Mouse (Mus musculus) intestine, embryonic 14.5 days (tissue): Measurements from ENCODE around the gene Tbck. TPM values are rescaled to one million over a fixed set of nuclear protein-coding genes. Genes with fewer than 3 reads are reported as not detected.

Experiments used
- ATAC-seq: fragments of 200-750 bp; cut with Nextera tagmentation; replicated peaks from 2 replicates; pipeline ENCODE4 v1.8.0; 2017; ENCODE audit warnings: low read depth, moderate number of reproducible peaks, moderate TSS enrichment, moderate library complexity; ENCODE audit not compliant: low FRiP score, low TSS enrichment
- DNase-seq: peaks from one replicate; pipeline ENCODE4 v3.0.0-alpha.2; 2018; ENCODE audit warnings: low spot score
- H3K27ac ChIP-seq: fragments of 300-500 bp; sonication (generic); 2 replicates; pipeline ENCODE4 v1.5.1; 2014; ENCODE audit warnings: low read depth, mild to moderate bottlenecking, control low read depth
- H3K27me3 ChIP-seq: fragments of 300-500 bp; sonication (generic); replicated peaks from 2 replicates; pipeline ENCODE4 v1.6.1; 2014; ENCODE audit warnings: low read length, control low read depth; ENCODE audit not compliant: control insufficient read depth, insufficient read depth
- H3K36me3 ChIP-seq: fragments of 300-500 bp; sonication (generic); 2 replicates; pipeline ENCODE4 v1.6.1; 2014; ENCODE audit warnings: low read length, control low read depth; ENCODE audit not compliant: control insufficient read depth, insufficient read depth
- H3K4me1 ChIP-seq: fragments of 300-500 bp; sonication (generic); replicated peaks from 2 replicates; pipeline ENCODE4 v1.6.1; 2014; ENCODE audit warnings: low read length, control low read depth, mixed read lengths; ENCODE audit not compliant: control insufficient read depth, insufficient read depth
- H3K4me2 ChIP-seq: fragments of 300-500 bp; sonication (generic); 2 replicates; pipeline ENCODE4 v1.6.1; 2014; ENCODE audit warnings: low read length
- H3K4me3 ChIP-seq: fragments of 300-500 bp; sonication (generic); 2 replicates; pipeline ENCODE4 v1.5.1; 2014; ENCODE audit warnings: low read depth, low read length, control low read depth, mixed read lengths
- H3K9ac ChIP-seq: fragments of 300-500 bp; sonication (generic); 2 replicates; pipeline ENCODE4 v1.6.1; 2014; ENCODE audit warnings: mild to moderate bottlenecking, low read length
- H3K9me3 ChIP-seq: fragments of 300-500 bp; sonication (generic); 2 replicates; pipeline ENCODE4 v1.6.1; 2016; ENCODE audit warnings: low read length, control low read depth; ENCODE audit not compliant: control insufficient read depth
- WGBS: fragments of 180-500 bp; shearing (Covaris S2); extraction: QIAGEN DNeasy Blood & Tissue Kit; methylation state at CpG from one replicate; pipeline ENCODE4 v1.1.7; 2014; 5-methylcytosine and 5-hydroxymethylcytosine counted together
- polyA plus RNA-seq: library from polyadenylated mRNA; unstranded; fragments of >200 nt; fragmentation: Nextera tagmentation; extraction: Ambion mirVana; gene quantifications from 2 replicates; pipeline ENCODE4 v1.2.1, GENCODE M21; 2014

Tbck gene
- polyA plus RNA-seq, 1 experiment from 2014 or later, result 17.6 TPM

DNA sequence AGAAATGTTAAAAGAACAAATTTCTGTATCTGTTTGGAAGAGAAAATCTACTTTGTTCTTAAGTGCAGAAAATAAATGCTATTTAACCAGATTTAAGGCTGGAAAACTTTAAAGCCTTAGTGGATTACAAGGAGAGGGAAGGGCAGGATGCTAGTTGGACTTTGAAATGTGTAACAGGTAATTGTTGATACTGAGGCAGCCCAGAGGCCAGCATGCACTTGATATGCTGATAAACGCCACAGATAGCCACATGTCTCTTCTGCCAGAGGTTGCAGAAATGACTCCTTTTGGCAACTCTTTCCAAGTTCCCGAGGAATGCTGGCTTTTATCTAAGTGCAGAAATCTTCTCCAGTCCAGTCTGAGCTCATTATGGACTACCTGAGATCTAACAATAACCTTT is 6.5 kb upstream of the Tbck start:
- Histone ChIP-seq H3K27ac (no peak overlapping the region), H3K9me3 (no peaks in the 10 kb centered on the region), H3K36me3 (peaks cover 33% of the 10 kb centered on the region), H3K9ac (no peak overlapping the region), H3K4me2 (no peak overlapping the region), H3K4me3 (no peak overlapping the region), H3K4me1 (0 out of 2 replicates have a peak, but pooled peaks cover 1% of the 10 kb centered on the region), H3K27me3 (no peaks in the 10 kb centered on the region)
- no peak for ATAC-seq
- WGBS, result 85% methylated on average over 2 of the region's 2 CpGs
- DNase-seq, result no peak

DNA sequence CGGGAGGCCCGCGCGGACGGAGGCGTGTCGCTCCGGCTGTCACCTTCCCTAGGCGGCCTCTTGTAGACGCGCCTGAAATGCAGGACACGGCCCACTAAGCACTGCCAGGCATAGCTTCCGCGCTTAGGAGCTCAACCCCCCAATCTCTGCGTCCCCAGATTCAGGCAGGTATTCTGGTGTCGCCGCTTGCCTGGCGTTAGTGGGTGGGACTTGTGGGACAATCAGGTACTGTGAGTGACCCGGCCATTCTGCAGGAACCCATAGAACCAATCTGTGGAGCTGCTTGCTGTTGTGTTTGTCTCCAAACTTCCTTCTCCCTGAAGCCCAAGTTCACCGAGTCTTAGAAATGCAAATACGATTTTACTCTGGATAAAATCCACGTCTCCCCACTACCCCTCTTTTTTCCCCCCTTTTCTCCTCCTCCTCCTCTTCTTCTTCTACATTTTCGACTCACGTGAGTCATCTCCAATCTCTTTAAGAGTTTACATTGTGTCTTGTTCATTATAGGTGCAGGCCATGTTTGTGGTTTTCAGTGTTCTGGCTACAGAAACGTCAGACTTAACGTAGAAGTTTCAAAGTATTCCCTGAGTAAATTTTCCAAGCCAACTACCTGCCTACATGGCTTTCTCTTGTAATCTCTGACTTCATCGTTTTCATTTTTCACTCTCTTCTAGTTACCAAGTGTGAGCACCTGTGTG is 436 bp downstream of the Tbck start, which contains the start of gene Aimp1:
TSS of gene Aimp1 (minus strand) at position 140 of the 698 bp plus-strand sequence.
- peak within 1 kb of the TSS; percentile 62 for H3K4me2 ChIP-seq
- H3K9me3 ChIP-seq, result no peaks in the 10 kb centered on the region
- no peak for DNase-seq
- WGBS, result 2% methylated on average over 27 of the region's 27 CpGs
- peak within 1 kb of the TSS; percentile 96 for H3K27ac ChIP-seq
- peaks cover 21% of the 10 kb centered on the region for H3K36me3 ChIP-seq
- no peaks in the 10 kb centered on the region for H3K27me3 ChIP-seq
- H3K4me3 ChIP-seq, result peak within 1 kb of the TSS; percentile 88
- peak within 1 kb of the TSS; percentile 99 for H3K9ac ChIP-seq
- ATAC-seq, result no peak
- H3K4me1 ChIP-seq, result peaks cover 11% of the 10 kb centered on the region

DNA sequence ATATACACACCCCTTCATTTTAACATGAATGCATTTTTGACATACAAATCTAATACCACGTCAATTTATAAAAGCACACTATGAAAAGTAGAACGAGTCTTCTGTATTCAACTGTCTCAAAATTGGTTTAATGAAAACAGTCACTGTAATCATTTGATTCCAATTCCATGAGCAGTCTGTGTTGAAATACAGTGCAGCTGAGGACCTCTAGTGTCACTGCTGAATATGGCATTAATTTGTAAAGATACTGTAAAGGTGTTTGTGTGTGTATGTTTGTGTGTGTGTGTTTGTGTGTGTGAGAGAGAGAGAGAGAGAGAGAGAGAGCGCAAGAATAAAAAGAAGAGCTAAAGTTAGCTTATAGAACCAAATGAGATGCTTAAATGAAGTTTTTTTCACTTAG is 17.4 kb downstream of the Tbck start:
- WGBS, result 74% methylated on average over 3 of the region's 3 CpGs
- no peaks in the 10 kb centered on the region for H3K9me3 ChIP-seq
- no peak overlapping the region for H3K27ac ChIP-seq
- DNase-seq, result no peak
- no peak overlapping the region for H3K4me2 ChIP-seq
- H3K4me1 ChIP-seq, result no peaks in the 10 kb centered on the region
- no peak overlapping the region for H3K4me3 ChIP-seq
- peaks cover 9% of the 10 kb centered on the region; the same call in 1 of the 2 replicates for H3K36me3 ChIP-seq
- no peaks in the 10 kb centered on the region for H3K27me3 ChIP-seq
- ATAC-seq, result no peak
- no peak overlapping the region for H3K9ac ChIP-seq

DNA sequence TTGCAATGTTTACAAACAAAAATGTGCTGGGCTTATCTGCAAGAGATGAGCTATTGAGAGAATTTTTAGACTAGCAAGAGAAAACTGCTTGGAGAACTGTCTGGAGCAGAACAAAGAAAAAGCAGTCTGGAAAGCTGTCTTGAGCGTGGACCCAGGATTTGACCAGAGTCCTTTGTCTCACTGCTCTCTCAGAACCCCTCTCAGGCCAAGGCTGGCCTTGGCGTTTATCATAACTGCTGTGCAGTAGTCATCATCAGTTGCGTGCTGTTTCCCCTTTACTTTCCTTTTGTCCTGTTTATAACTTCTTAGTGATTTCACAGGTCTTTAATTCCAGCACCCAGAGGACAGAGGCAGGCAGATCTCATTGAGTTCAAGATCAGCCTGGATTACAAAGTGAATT is 20.3 kb downstream of the Tbck start:
- Histone ChIP-seq H3K36me3 (peaks cover 6% of the 10 kb centered on the region; the same call in 1 of the 2 replicates), H3K9ac (no peak overlapping the region), H3K9me3 (no peaks in the 10 kb centered on the region), H3K4me1 (no peaks in the 10 kb centered on the region), H3K4me2 (no peak overlapping the region), H3K27ac (no peak overlapping the region), H3K27me3 (no peaks in the 10 kb centered on the region), H3K4me3 (no peak overlapping the region)
- DNase-seq (no peak), ATAC-seq (no peak)
- WGBS, result 84% methylated on average over 3 of the region's 3 CpGs

DNA sequence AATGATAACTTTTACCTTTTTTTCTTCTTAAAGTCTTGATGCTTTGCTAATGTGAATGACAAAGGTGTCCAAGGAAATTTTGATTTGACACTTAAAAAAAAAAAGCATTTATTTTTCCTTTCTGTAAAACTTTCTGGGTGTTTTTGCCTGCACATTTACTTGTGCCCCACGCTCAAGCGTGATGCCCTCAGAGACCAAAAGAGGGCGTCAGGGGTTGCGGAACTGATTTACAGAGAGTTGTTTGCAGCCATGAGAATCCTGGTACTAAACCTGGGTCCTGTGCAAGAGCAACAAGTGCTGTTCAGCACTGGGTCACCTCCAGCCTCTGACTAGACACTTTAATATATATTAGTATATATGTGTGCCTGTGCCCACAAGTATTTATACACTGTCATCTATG is 23.0 kb downstream of the Tbck start:
- Histone ChIP-seq H3K36me3 (peaks cover 4% of the 10 kb centered on the region; the same call in 1 of the 2 replicates), H3K4me3 (no peak overlapping the region), H3K9ac (no peak overlapping the region), H3K27ac (no peak overlapping the region), H3K4me2 (no peak overlapping the region), H3K27me3 (no peaks in the 10 kb centered on the region), H3K9me3 (no peaks in the 10 kb centered on the region), H3K4me1 (no peaks in the 10 kb centered on the region)
- ATAC-seq (no peak), DNase-seq (no peak)
- 78% methylated on average over 4 of the region's 4 CpGs for WGBS

DNA sequence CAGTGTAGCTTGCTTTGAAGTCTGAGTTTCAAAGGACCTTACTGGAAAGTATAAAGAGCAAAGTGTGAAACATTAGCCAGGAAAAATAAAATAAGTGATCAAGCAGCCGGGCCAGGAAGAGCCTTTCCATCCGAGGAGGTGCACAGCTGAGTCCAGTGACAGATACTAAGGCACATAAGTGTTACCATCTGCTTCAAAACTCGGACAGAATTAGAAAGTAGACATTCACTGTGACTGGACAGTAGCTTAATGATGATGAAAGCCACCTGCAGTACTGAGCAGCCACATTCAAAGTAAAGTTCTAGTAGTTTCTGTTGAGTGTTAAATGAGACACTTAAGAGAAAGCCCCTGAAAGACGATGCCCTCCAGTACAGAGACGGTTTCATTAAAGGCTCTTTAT is 30.0 kb downstream of the Tbck start:
- WGBS, result 40% methylated on average over 5 of the region's 5 CpGs
- H3K27ac ChIP-seq, result no peak overlapping the region
- DNase-seq, result no peak
- no peaks in the 10 kb centered on the region for H3K9me3 ChIP-seq
- H3K36me3 ChIP-seq, result 0 out of 2 replicates have a peak, but pooled peaks cover 4% of the 10 kb centered on the region
- H3K27me3 ChIP-seq, result no peaks in the 10 kb centered on the region
- ATAC-seq, result no peak
- H3K4me2 ChIP-seq, result no peak overlapping the region
- H3K4me3 ChIP-seq, result no peak overlapping the region
- H3K4me1 ChIP-seq, result 0 out of 2 replicates have a peak, but pooled peaks cover 5% of the 10 kb centered on the region
- H3K9ac ChIP-seq, result no peak overlapping the region

DNA sequence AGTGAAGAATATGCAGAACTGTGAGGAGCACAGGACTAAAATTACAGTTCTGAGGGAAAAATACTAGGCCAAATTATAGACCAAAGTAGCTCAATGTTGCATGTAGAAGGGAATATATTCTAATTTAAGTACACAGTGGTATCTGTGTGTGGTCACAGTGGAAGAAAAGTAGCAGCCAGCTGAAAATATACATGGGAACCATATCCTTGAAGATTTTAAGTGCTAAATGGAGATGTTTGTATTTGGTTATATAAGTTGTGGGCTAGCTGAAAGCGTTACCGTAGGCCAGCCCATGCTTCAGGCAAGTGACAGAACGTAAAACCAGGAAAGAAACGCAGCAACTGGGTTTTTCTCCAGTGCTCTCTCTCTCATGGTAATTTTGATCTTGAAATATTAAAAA is 33.4 kb downstream of the Tbck start:
- H3K27ac ChIP-seq, result no peak overlapping the region
- H3K4me2 ChIP-seq, result no peak overlapping the region
- H3K4me3 ChIP-seq, result no peak overlapping the region
- ATAC-seq (no peak), DNase-seq (no peak)
- WGBS, result 97% methylated on average over 4 of the region's 4 CpGs
- peaks cover 4% of the 10 kb centered on the region; the same call in 1 of the 2 replicates for H3K36me3 ChIP-seq
- H3K27me3 ChIP-seq, result no peaks in the 10 kb centered on the region
- no peaks in the 10 kb centered on the region for H3K9me3 ChIP-seq
- no peak overlapping the region for H3K9ac ChIP-seq
- 0 out of 2 replicates have a peak, but pooled peaks cover 5% of the 10 kb centered on the region for H3K4me1 ChIP-seq

DNA sequence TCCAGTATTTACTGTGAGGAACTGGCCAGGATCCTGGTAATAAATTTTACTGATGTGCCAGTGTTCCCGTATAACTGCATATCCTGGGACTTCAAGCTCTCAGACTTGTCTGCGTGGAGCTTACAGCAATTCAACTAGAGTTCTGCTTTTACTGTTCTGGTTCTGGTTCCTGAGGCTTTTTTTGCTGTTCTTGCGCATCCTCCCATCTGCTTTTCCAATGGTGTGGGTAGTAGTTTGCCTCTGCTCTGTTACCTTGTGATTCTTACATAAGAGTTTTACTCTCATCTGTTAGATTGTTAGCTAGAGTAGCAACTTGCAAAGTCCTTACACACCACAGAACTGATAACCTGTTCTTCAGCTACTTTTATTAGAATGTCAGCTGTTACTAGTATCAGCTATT is 40.4 kb downstream of the Tbck start:
- Histone ChIP-seq H3K4me3 (no peak overlapping the region), H3K27ac (no peak overlapping the region), H3K4me1 (no peaks in the 10 kb centered on the region), H3K9ac (no peak overlapping the region), H3K36me3 (peaks cover 28% of the 10 kb centered on the region), H3K27me3 (no peaks in the 10 kb centered on the region), H3K4me2 (no peak overlapping the region), H3K9me3 (no peaks in the 10 kb centered on the region)
- DNase-seq (no peak), ATAC-seq (no peak)
- WGBS, result 83% methylated on average over 3 of the region's 3 CpGs
